Mouse (Mus musculus) spleen, postnatal 10 days (tissue): ENCODE results near the gene Lrfn4.

Experiments used
- DNase-seq, 2 experiments: peaks; one replicate each; pipeline ENCODE4 v3.0.0; 2021 to 2022; ENCODE audit warnings: low spot score in 2 of 2

The Lrfn4 gene

DNA sequence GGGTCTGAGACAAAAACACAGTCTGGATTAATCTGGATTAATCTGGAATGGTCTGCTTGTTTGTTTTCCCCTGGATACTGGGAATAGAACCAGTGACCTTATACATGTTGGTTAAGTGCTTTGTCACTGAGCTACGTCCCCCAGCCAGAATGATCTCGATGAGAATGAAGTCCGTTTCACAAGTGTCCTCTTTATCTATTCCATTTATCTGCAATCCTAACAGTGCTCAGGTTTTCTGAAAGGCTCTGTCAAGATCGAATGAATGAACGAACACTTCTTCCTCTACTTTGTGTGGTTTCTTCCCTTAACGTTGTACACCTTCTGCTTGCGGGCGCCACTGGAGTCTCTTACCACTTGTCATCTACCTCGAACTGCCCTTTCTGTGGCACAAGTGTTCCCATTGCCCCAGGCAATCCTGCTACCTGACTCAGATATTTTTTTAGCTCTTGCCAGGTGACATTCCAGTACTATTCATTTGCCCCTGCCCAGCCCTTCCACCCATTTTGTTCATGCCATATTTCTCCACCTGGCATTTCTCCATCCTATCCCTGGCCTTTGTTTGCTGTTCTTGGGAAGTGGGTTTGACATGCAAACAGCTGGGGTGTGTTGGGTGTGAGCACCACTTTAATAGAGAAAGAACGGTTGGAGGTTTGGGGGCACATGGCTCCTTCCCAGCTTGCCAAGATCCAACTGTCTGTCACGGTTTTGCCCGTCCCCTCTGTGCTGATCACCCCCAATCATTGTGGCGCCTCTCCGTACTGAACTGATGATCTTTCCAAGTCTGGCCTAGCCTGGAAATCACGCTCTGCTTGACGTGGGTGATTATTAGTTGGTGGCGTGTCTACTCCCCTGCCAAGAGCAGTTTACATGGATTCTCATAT is 45.9 kb downstream of the Lrfn4 start:
- peak in 1 of 2 experiments; percentile 12 for DNase-seq

DNA sequence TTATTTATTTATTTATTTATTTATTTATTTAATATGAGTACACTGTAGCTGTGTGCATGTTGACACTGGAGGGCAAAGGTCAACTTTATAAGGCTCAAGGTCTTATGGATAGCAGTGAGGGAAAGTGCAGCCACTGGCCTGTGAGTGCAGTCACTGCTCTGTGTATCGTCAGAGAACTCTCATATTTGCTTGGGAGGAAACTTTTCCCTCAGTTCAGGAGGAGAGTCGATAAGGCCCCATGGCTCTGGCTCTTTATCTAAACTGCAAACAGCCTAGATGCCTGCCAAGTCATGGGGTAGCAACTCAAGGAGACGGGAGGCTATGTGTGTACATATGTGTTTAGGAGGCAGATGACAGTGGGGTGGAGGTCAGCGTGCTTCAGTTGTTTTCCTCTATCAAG is 46.6 kb downstream of the Lrfn4 start:
- DNase-seq, result peak; percentile 54 to 63

DNA sequence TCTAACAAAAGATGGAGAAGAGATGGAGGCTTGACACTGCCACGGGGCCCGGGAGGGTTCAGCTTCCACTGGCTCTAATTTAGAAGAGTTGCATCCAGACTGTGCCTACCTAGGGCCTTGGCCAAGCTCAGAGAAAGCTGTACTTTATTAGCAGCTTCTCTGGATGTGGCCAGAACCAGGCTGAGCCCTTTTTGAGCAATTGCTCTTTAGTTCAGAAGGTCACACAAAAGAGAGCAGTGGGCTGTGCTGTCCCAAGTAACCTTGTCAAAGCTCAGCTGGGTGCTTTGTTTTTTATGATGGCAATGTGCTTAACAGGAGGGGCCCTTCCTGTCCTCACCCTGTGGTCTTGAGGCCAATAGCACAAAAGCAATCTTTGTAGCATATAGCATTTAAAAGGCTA is 47.8 kb downstream of the Lrfn4 start:
- DNase-seq, result peak in 1 of 2 experiments; percentile 41

DNA sequence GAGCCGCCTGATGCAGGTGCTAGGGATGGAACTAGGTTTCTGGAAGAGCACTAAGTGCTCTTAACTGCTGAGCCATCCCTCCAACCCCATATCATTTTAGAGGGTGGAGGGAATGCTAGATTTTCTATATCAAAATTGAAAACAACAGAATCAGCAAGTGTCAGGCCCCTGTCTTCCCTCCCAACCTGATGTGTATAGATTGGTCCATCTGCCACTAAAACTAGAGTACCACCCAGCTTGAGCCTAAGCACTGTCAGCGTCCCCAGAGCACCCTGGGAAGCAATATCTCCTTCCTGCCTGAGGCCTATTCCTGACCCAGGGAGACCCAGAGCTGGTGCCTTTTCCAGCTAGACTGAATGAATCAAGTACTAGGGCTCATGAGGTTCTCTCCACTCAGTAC is 48.6 kb downstream of the Lrfn4 start:
- DNase-seq, result peak in 1 of 2 experiments; percentile 42

DNA sequence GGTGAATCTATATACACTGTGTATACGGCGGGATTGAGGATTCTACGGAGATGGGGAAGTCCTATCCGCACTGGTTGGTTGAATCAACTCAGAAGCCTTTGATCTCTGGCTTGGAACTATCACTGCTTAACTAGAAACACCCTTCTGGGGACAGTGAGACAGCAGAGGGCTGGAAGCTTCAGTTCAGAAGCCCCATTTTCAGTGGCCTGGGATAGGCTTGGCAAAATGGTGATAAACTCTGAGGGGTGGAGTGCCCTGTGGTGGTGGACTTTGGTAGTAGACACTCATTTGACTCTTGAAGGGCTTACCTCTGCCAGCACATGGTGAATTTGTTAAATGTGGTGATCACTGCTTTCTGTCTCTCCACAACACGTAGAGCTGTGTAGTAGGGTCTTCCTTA is 49.8 kb downstream of the Lrfn4 start:
- DNase-seq, result no peak
